Mouse (Mus musculus) embryonic facial prominence, embryonic 13.5 days (tissue): Measurements from ENCODE around the gene Sh2d5. TPM values are rescaled to one million over a fixed set of nuclear protein-coding genes. Genes with fewer than 3 reads are reported as not detected.

Experiments
- ATAC-seq: fragments of 200-750 bp; cut with Nextera tagmentation; 2 replicates; pipeline ENCODE4 v1.8.0; 2017; ENCODE audit warnings: low read depth; ENCODE audit not compliant: insufficient number of reproducible peaks, insufficient read depth, low FRiP score, low TSS enrichment
- H3K27ac ChIP-seq: fragments of 300-500 bp; sonication (generic); 2 replicates; pipeline ENCODE4 v1.5.1; 2015; ENCODE audit warnings: moderate library complexity, mild to moderate bottlenecking, inconsistent platforms
- H3K27me3 ChIP-seq: fragments of 300-500 bp; sonication (generic); 2 replicates; pipeline ENCODE4 v1.6.1; 2015; ENCODE audit warnings: mild to moderate bottlenecking, inconsistent platforms
- H3K36me3 ChIP-seq: fragments of 300-500 bp; sonication (generic); 2 replicates; pipeline ENCODE4 v1.6.1; 2015; ENCODE audit warnings: mild to moderate bottlenecking, inconsistent platforms
- H3K4me1 ChIP-seq: fragments of 300-500 bp; sonication (generic); 2 replicates; pipeline ENCODE4 v1.6.1; 2015; ENCODE audit warnings: inconsistent platforms
- H3K4me2 ChIP-seq: fragments of 300-500 bp; sonication (generic); 2 replicates; pipeline ENCODE4 v1.6.1; 2015; ENCODE audit warnings: moderate library complexity, mild to moderate bottlenecking, inconsistent platforms
- H3K4me3 ChIP-seq: fragments of 300-500 bp; sonication (generic); 2 replicates; pipeline ENCODE4 v1.5.1; 2015; ENCODE audit warnings: mild to moderate bottlenecking, inconsistent platforms
- H3K9ac ChIP-seq: fragments of 300-500 bp; sonication (generic); 2 replicates; pipeline ENCODE4 v1.6.1; 2015; ENCODE audit warnings: mild to moderate bottlenecking, inconsistent platforms
- H3K9me3 ChIP-seq: fragments of 300-500 bp; sonication (generic); 2 replicates; pipeline ENCODE4 v1.6.1; 2016; ENCODE audit warnings: inconsistent platforms
- WGBS: fragments of 180-500 bp; shearing (Covaris S2); methylation state at CpG from one replicate; pipeline ENCODE4 v1.1.7; 2015; ENCODE audit warnings: mixed read lengths; 5-methylcytosine and 5-hydroxymethylcytosine counted together
- polyA plus RNA-seq: library from polyadenylated mRNA; unstranded; fragments of >200 nt; fragmentation: Nextera tagmentation; extraction: Ambion mirVana; gene quantifications from 2 replicates; pipeline ENCODE4 v1.2.1, GENCODE M21; 2015

Gene Sh2d5
- polyA plus RNA-seq, 1 experiment from 2014 or later, result 0.79 TPM

GRCm38 (mm10) chr4:138261843-138262681, 11.9 kb downstream of the Sh2d5 start:
- Histone ChIP-seq H3K27ac (no peak overlapping the region), H3K9ac (peak overlapping the region; percentile 69), H3K36me3 (no peaks in the 10 kb centered on the region), H3K4me2 (peak overlapping the region; percentile 84), H3K9me3 (no peaks in the 10 kb centered on the region), H3K4me3 (peak overlapping the region; percentile 70), H3K27me3 (peaks cover 20% of the 10 kb centered on the region), H3K4me1 (peaks cover 7% of the 10 kb centered on the region)
- peak; percentile 82 for ATAC-seq
- WGBS, result under 1% methylated on average over 75 of the region's 78 CpGs

- WGBS, result 88% methylated on average over 10 of the region's 10 CpGs
- Histone ChIP-seq H3K9ac (no peak overlapping the region), H3K27ac (no peak overlapping the region), H3K4me3 (no peak overlapping the region), H3K4me2 (no peak overlapping the region), H3K4me1 (peaks cover 5% of the 10 kb centered on the region), H3K27me3 (peaks cover 18% of the 10 kb centered on the region), H3K36me3 (no peaks in the 10 kb centered on the region), H3K9me3 (no peaks in the 10 kb centered on the region)
- ATAC-seq, result no peak
These were observed 17.7 kb downstream of the Sh2d5 start for GRCm38 (mm10) chr4:138267869-138268268.

GRCm38 (mm10) chr4:138272011-138272997, 22.1 kb downstream of the Sh2d5 start:
- H3K4me1 ChIP-seq, result 0 out of 2 replicates have a peak, but pooled peaks cover 3% of the 10 kb centered on the region
- H3K27ac ChIP-seq, result no peak overlapping the region
- no peaks in the 10 kb centered on the region for H3K27me3 ChIP-seq
- no peak overlapping the region for H3K9ac ChIP-seq
- WGBS, result 66% methylated on average over 14 of the region's 14 CpGs
- H3K4me3 ChIP-seq, result no peak overlapping the region
- no peak for ATAC-seq
- no peaks in the 10 kb centered on the region for H3K9me3 ChIP-seq
- H3K36me3 ChIP-seq, result no peaks in the 10 kb centered on the region
- no peak overlapping the region for H3K4me2 ChIP-seq

- Histone ChIP-seq H3K27ac (no peak overlapping the region), H3K27me3 (no peaks in the 10 kb centered on the region), H3K9ac (no peak overlapping the region), H3K9me3 (no peaks in the 10 kb centered on the region), H3K4me1 (no peaks in the 10 kb centered on the region), H3K4me3 (no peak overlapping the region), H3K36me3 (no peaks in the 10 kb centered on the region), H3K4me2 (no peak overlapping the region)
- 73% methylated on average over 7 of the region's 7 CpGs for WGBS
- ATAC-seq, result no peak
These were observed 28.1 kb downstream of the Sh2d5 start for GRCm38 (mm10) chr4:138278346-138278745.

GRCm38 (mm10) chr4:138282834-138283233, 32.6 kb downstream of the Sh2d5 start:
- H3K4me2 ChIP-seq, result no peak overlapping the region
- 0 out of 2 replicates have a peak, but pooled peaks cover 5% of the 10 kb centered on the region for H3K27me3 ChIP-seq
- no peaks in the 10 kb centered on the region for H3K36me3 ChIP-seq
- no peak overlapping the region for H3K4me3 ChIP-seq
- WGBS, result 26% methylated on average over 4 of the region's 4 CpGs
- no peak overlapping the region for H3K27ac ChIP-seq
- no peak for ATAC-seq
- 0 out of 2 replicates have a peak, but pooled peaks cover 3% of the 10 kb centered on the region for H3K9me3 ChIP-seq
- H3K4me1 ChIP-seq, result no peaks in the 10 kb centered on the region
- H3K9ac ChIP-seq, result no peak overlapping the region

GRCm38 (mm10) chr4:138286411-138286810, 36.2 kb downstream of the Sh2d5 start:
- no peak overlapping the region for H3K9ac ChIP-seq
- WGBS, result 83% methylated on average over 12 of the region's 12 CpGs
- H3K4me3 ChIP-seq, result no peak overlapping the region
- H3K27ac ChIP-seq, result no peak overlapping the region
- no peaks in the 10 kb centered on the region for H3K36me3 ChIP-seq
- no peak for ATAC-seq
- H3K4me1 ChIP-seq, result no peaks in the 10 kb centered on the region
- 0 out of 2 replicates have a peak, but pooled peaks cover 3% of the 10 kb centered on the region for H3K9me3 ChIP-seq
- 0 out of 2 replicates have a peak, but pooled peaks cover 5% of the 10 kb centered on the region for H3K27me3 ChIP-seq
- no peak overlapping the region for H3K4me2 ChIP-seq

- 0 out of 2 replicates have a peak, but pooled peaks cover 5% of the 10 kb centered on the region for H3K27me3 ChIP-seq
- no peaks in the 10 kb centered on the region for H3K36me3 ChIP-seq
- WGBS, result 78% methylated on average over 7 of the region's 7 CpGs
- no peak overlapping the region for H3K9ac ChIP-seq
- H3K4me2 ChIP-seq, result no peak overlapping the region
- no peak overlapping the region for H3K4me3 ChIP-seq
- no peaks in the 10 kb centered on the region for H3K4me1 ChIP-seq
- ATAC-seq, result no peak
- H3K27ac ChIP-seq, result no peak overlapping the region
- 0 out of 2 replicates have a peak, but pooled peaks cover 3% of the 10 kb centered on the region for H3K9me3 ChIP-seq
These were observed 38.5 kb downstream of the Sh2d5 start for GRCm38 (mm10) chr4:138288691-138289090.

GRCm38 (mm10) chr4:138292028-138292427, 41.8 kb downstream of the Sh2d5 start:
- no peaks in the 10 kb centered on the region for H3K36me3 ChIP-seq
- H3K9ac ChIP-seq, result no peak overlapping the region
- H3K27ac ChIP-seq, result no peak overlapping the region
- H3K4me1 ChIP-seq, result no peaks in the 10 kb centered on the region
- no peak overlapping the region for H3K4me3 ChIP-seq
- H3K9me3 ChIP-seq, result no peaks in the 10 kb centered on the region
- 0 out of 2 replicates have a peak, but pooled peaks cover 5% of the 10 kb centered on the region for H3K27me3 ChIP-seq
- WGBS, result 91% methylated on average over 13 of the region's 13 CpGs
- H3K4me2 ChIP-seq, result no peak overlapping the region
- ATAC-seq, result no peak

- WGBS, result 79% methylated on average over 18 of the region's 18 CpGs
- Histone ChIP-seq H3K4me2 (no peak overlapping the region), H3K27ac (no peak overlapping the region), H3K27me3 (no peaks in the 10 kb centered on the region), H3K4me1 (no peaks in the 10 kb centered on the region), H3K4me3 (no peak overlapping the region), H3K36me3 (no peaks in the 10 kb centered on the region), H3K9me3 (no peaks in the 10 kb centered on the region), H3K9ac (no peak overlapping the region)
- ATAC-seq, result no peak
These were observed 43.2 kb downstream of the Sh2d5 start for GRCm38 (mm10) chr4:138293261-138293948.

- no peaks in the 10 kb centered on the region for H3K27me3 ChIP-seq
- H3K9me3 ChIP-seq, result no peaks in the 10 kb centered on the region
- ATAC-seq, result no peak
- WGBS, result 76% methylated on average over 11 of the region's 14 CpGs
- H3K4me3 ChIP-seq, result no peak overlapping the region
- no peak overlapping the region for H3K9ac ChIP-seq
- H3K36me3 ChIP-seq, result no peaks in the 10 kb centered on the region
- no peak overlapping the region for H3K27ac ChIP-seq
- H3K4me1 ChIP-seq, result no peaks in the 10 kb centered on the region
- H3K4me2 ChIP-seq, result no peak overlapping the region
These were observed 43.8 kb downstream of the Sh2d5 start for GRCm38 (mm10) chr4:138293949-138294550.
